Comparison of ENCODE assay signal across 7 mouse cellular contexts in genomic region chr7:79495988-79496815, GRCm38 (mm10). TPM values are rescaled to one million over a fixed set of nuclear protein-coding genes. Genes with fewer than 3 reads are reported as not detected.
DNase-seq lines count a peak whose midpoint lies in the region; ATAC-seq lines count a peak whose summit lies in the region.

No protein-coding gene starts in this region.

- ATAC-seq in intestine, embryonic 15.5 days: peak; percentile 87
- peak; percentile 49 for ATAC-seq in limb, embryonic 11.5 days (ENCODE audit: insufficient number of reproducible peaks, low FRiP score, low TSS enrichment, low read depth)
- peak; percentile 56 for ATAC-seq in midbrain, embryonic 14.5 days (ENCODE audit: low FRiP score, low TSS enrichment)

- 3% methylated on average over 38 of the region's 38 CpGs for WGBS in intestine, embryonic 15.5 days
- WGBS in limb, embryonic 11.5 days: 1% methylated on average over 38 of the region's 38 CpGs
- under 1% methylated on average over 38 of the region's 38 CpGs for WGBS in midbrain, embryonic 14.5 days

- H3K36me3 ChIP-seq in intestine, embryonic 15.5 days: no peaks in the 10 kb centered on the region
- no peaks in the 10 kb centered on the region for H3K36me3 ChIP-seq in limb, embryonic 11.5 days (ENCODE audit: control insufficient read depth, insufficient read depth, low read length)
- no peaks in the 10 kb centered on the region for H3K36me3 ChIP-seq in midbrain, embryonic 14.5 days (ENCODE audit: control insufficient read depth, insufficient read depth, low read length)

- H3K4me3 ChIP-seq in intestine, embryonic 15.5 days (replicated peaks): peak overlapping the region; percentile 21; the same call in 1 of the 2 replicates
- H3K4me3 ChIP-seq in limb, embryonic 11.5 days (ENCODE audit: low read depth, low read length): no peak overlapping the region
- peak overlapping the region; percentile 23 for H3K4me3 ChIP-seq in midbrain, embryonic 14.5 days (replicated peaks; ENCODE audit: low read depth, low read length)

- no peaks in the 10 kb centered on the region for H3K9me3 ChIP-seq in intestine, embryonic 15.5 days
- no peaks in the 10 kb centered on the region for H3K9me3 ChIP-seq in limb, embryonic 11.5 days (ENCODE audit: control insufficient read depth, low read length)
- no peaks in the 10 kb centered on the region for H3K9me3 ChIP-seq in midbrain, embryonic 14.5 days (ENCODE audit: control insufficient read depth, low read length)

- H3K9ac ChIP-seq in intestine, embryonic 15.5 days: no peak overlapping the region
- H3K9ac ChIP-seq in limb, embryonic 11.5 days (ENCODE audit: low read length): no peak overlapping the region
- H3K9ac ChIP-seq in midbrain, embryonic 14.5 days (replicated peaks; ENCODE audit: low read length): peak overlapping the region; percentile 47; the same call in 1 of the 2 replicates

- DNase-seq in adrenal gland, adult 18-20 months (ENCODE audit: low spot score in 2 of 2): peak; percentile 87 to 89
- peak; percentile 95 for DNase-seq in embryo, embryonic 10 days (ENCODE audit: low spot score)
- peak; percentile 61 to 80 for DNase-seq in gastrocnemius, postnatal 36 days
- peak; percentile 93 for DNase-seq in limb, embryonic 11.5 days (ENCODE audit: low spot score)
- DNase-seq in midbrain, embryonic 14.5 days: peak; percentile 96
- peak; percentile 54 for DNase-seq in spleen, adult 12 weeks (ENCODE audit: low spot score)

- intact Hi-C loops in gastrocnemius, postnatal 36 days (cut with DNase I): loop anchor here (1.0 to 5.0 kb wide), 2 partner anchors 51 to 99 kb away; no protein-coding TSS in a partner anchor

- H3K4me2 ChIP-seq in intestine, embryonic 15.5 days (replicated peaks): peak overlapping the region; percentile 48
- H3K4me2 ChIP-seq in limb, embryonic 11.5 days (ENCODE audit: low read depth, severe bottlenecking): peak overlapping the region; percentile 5; the same call in 1 of the 2 replicates
- peak overlapping the region; percentile 73 for H3K4me2 ChIP-seq in midbrain, embryonic 14.5 days (ENCODE audit: low read length)

- H3K27me3 ChIP-seq in intestine, embryonic 15.5 days (replicated peaks): peaks cover 68% of the 10 kb centered on the region
- peaks cover 70% of the 10 kb centered on the region for H3K27me3 ChIP-seq in limb, embryonic 11.5 days (ENCODE audit: control insufficient read depth, insufficient read depth, low read length)
- peaks cover 13% of the 10 kb centered on the region; the same call in 1 of the 2 replicates for H3K27me3 ChIP-seq in midbrain, embryonic 14.5 days (ENCODE audit: control insufficient read depth, insufficient read depth, low read length)

- H3K27ac ChIP-seq in intestine, embryonic 15.5 days: no peak overlapping the region
- H3K27ac ChIP-seq in limb, embryonic 11.5 days (replicated peaks; ENCODE audit: low read depth, low read length): no peak overlapping the region
- peak overlapping the region; percentile 75 for H3K27ac ChIP-seq in midbrain, embryonic 14.5 days (replicated peaks; ENCODE audit: low read depth, low read length)

- peaks cover 10% of the 10 kb centered on the region for H3K4me1 ChIP-seq in intestine, embryonic 15.5 days (replicated peaks)
- H3K4me1 ChIP-seq in limb, embryonic 11.5 days (ENCODE audit: control insufficient read depth, insufficient read depth, low read length): peaks cover 6% of the 10 kb centered on the region; the same call in 1 of the 2 replicates
- peaks cover 10% of the 10 kb centered on the region for H3K4me1 ChIP-seq in midbrain, embryonic 14.5 days (ENCODE audit: control insufficient read depth, insufficient read depth, low read length)

RNA-seq across cellular contexts. Expression of gene Polg, which starts 30.0 kb away (rescaled TPM):
- total RNA-seq in adrenal gland, adult 18-20 months (2021): 10 to 100 TPM; 63.5 to 79.3 TPM
- total RNA-seq in gastrocnemius, postnatal 36 days (2021): 10 to 100 TPM; 30.6 to 34.2 TPM
- polyA plus RNA-seq in intestine, embryonic 15.5 days (2015; fragmentation: Nextera tagmentation; extraction: Ambion mirVana): 34.7 and 39.9 TPM in 2 replicates
- polyA plus RNA-seq in limb, embryonic 11.5 days (2014; fragmentation: Nextera tagmentation; extraction: Ambion mirVana): 32.1 and 36.6 TPM in 2 replicates
- polyA plus RNA-seq in midbrain, embryonic 14.5 days (2014; fragmentation: Nextera tagmentation; extraction: Ambion mirVana): 20.2 and 24.7 TPM in 2 replicates

Comparison
In these comparisons a context has a peak if more than half of its experiments do, and no peak if none do; other contexts are left out.
1. H3K4me2 ChIP-seq: peak in every context shown above with its lines; median percentile 73 in midbrain, embryonic 14.5 days; 48 in intestine, embryonic 15.5 days; 5 in limb, embryonic 11.5 days.